Mouse (Mus musculus): ENCODE measurements around the gene Gm11111.
"Not testable (repeated sequence)": the region's sequence is repeated elsewhere in the genome, so short reads cannot be mapped to it uniquely, and the experiment has no call there.

Gene Gm11111

DNA sequence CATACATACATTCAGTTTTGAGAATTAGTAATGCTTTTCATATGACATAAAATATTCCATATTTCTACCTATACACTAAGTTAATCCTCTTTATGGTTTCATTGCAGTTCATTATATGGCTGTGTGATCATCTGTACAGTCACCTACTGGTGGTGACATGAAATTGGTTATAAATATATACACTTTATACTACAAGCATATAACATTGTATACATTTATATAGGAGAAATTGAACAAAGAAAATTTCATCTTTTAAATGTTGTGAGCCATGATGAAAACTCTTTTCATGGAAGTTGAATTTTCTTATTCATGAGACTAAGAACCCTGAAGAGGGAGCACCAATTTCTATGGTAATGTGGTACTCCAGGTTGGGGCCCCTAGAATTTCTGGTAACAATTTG lies at the start of gene Gm11111:
Gene Gm11111 (plus strand): TSS at position 301 of the 400 bp plus-strand sequence.
- DNase-seq = no peak

DNA sequence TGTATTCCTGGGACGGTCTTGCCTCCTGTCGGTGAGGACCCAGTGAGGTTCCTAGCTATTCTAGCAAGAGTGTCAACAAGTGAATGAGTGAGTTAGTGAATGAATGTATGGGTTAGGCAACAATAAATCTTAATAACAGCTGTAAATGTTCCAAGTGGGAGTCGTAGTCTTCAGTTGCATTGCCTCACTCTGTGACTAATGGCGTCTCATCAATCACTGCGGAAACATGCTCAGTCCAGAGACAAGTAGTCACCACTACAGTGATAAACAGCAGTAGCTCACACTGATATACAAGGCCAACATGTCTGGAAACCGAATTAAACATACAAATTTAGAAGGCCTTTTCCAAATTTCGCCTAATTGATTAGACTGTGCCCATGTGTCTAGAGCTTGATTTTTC lies 36.3 kb upstream of the Gm11111 start:
- no peak for DNase-seq

GRCm38 (mm10) chr5:98520118-98520517 lies 32.4 kb upstream of the Gm11111 start:
- no peak for DNase-seq

GRCm38 (mm10) chr5:98522270-98522977 lies 30.1 kb upstream of the Gm11111 start:
- DNase-seq = no peak

DNA sequence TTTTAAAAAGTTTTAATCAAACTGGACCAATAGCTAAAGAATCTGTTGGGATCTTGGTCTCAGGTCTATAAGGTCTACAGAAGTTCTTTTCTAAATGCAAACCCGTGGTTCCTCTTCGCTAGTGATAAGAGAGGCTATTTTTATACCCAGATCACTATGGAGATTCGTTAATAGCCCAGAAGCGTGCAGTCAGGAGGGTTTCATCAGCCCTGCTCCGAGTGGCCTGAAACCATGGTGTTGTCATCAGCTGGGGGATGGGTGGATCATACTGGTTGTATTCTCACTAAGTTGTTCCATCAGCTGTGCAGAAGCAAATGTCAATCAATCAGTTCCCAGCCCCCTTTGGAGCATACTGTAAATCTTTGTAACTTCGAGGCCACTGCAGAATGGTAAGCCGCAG lies 29.4 kb upstream of the Gm11111 start:
- no peak for DNase-seq

- DNase-seq = no peak
Observed at GRCm38 (mm10) chr5:98523783-98524182, 28.7 kb upstream of the Gm11111 start.

DNA sequence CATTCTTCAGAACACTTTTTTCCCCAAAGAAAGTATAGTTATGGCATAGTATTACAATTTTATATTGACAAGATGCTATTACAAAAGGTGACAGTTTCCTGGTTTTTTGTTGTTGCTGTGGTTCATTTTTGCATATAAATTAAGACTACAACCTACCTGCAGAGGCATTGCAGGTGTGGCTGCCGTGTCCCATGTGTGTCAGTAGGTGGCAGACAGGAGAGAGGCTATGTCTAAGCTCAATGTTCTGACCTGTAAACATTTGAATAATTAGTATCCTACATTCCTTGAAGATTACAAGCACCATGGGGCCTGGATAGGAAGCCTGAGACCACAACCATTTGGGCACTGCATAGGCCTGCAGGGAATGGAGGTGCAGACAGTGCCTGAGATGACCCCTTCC lies 11.2 kb upstream of the Gm11111 start:
- DNase-seq = no peak

- DNase-seq = no peak
Observed at GRCm38 (mm10) chr5:98550285-98550684, 2.2 kb upstream of the Gm11111 start.

- DNase-seq = no peak
Observed at GRCm38 (mm10) chr5:98550873-98551272, 1.6 kb upstream of the Gm11111 start.

- no peak for DNase-seq
Observed at GRCm38 (mm10) chr5:98552811-98553601, 511 bp downstream of the Gm11111 start.

GRCm38 (mm10) chr5:98561301-98561700 lies 8.8 kb downstream of the Gm11111 start:
- DNase-seq = peak in 1 of 2 experiments; percentile 32

DNA sequence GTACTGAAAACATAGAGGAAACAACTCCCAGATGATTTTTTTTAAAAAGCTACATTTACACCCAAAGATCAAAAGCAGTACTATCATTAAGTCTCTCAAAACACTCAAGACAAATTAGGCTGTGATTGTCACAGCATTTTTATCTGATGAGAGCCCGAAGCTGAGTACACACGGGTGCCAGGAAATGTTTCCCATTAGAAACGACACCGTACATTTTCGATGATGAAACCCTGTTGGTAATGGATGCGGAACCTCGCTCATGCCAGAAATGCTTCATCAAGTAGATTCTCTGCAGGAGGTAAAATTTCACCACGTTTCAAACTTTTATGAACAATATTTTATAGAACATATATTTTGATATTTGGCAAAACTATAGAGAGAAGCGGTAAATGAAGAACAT lies 10.3 kb downstream of the Gm11111 start:
- no peak for DNase-seq

DNA sequence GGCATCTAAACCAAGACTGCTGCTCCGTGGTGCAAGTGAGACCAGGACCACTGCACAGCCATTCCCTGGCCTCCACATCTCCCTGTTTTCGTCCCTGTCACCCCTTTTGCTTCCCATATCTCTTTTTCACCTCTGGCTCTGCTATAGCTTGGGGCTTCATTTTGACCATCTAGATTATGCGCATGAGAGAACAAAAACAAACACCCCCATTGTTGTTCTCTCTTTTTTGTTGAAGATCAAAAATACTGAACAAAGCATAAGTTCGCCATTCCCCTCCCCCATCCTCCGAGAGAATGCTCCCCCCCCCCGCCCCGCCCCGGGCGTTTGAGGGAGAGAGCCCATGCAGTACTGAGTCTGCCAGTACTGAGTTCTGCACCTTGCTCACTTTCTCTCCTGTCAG lies 11.3 kb downstream of the Gm11111 start:
- DNase-seq = no peak

- no peak for DNase-seq
Observed at GRCm38 (mm10) chr5:98566461-98567193, 14.1 kb downstream of the Gm11111 start.

- DNase-seq = no peak
Observed at GRCm38 (mm10) chr5:98568481-98568880, 16.0 kb downstream of the Gm11111 start.

GRCm38 (mm10) chr5:98569029-98569513 lies 16.6 kb downstream of the Gm11111 start:
- no peak for DNase-seq

- DNase-seq = no peak
Observed at GRCm38 (mm10) chr5:98572392-98572791, 19.9 kb downstream of the Gm11111 start.

GRCm38 (mm10) chr5:98574711-98575470 lies 22.4 kb downstream of the Gm11111 start:
- DNase-seq = peak in 1 of 2 experiments; percentile 17

- DNase-seq = no peak
Observed at GRCm38 (mm10) chr5:98575471-98575834, 23.0 kb downstream of the Gm11111 start.

DNA sequence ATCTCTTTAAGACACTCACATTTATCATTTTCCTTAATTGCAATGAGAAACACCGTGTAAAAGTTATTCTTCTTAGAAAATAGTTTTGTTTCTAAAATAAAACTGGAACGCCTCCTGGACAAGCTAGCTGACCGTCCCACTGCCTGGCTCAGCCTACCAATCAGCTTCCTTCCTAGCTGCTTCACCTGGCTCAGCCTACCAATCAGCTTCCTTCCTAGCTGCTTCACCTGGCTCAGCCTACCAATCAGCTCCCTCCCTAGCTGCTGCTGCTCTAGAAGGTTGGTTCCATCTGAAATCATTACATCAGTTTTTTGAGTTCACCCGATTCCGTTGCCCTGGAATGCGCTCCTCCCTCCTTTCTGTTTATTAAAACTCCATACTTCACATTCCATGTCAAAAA lies 24.0 kb downstream of the Gm11111 start:
- not testable (repeated sequence) for DNase-seq

- DNase-seq = no peak
Observed at GRCm38 (mm10) chr5:98578398-98578797, 25.9 kb downstream of the Gm11111 start.

GRCm38 (mm10) chr5:98580811-98581210 lies 28.3 kb downstream of the Gm11111 start:
- no peak for DNase-seq

DNA sequence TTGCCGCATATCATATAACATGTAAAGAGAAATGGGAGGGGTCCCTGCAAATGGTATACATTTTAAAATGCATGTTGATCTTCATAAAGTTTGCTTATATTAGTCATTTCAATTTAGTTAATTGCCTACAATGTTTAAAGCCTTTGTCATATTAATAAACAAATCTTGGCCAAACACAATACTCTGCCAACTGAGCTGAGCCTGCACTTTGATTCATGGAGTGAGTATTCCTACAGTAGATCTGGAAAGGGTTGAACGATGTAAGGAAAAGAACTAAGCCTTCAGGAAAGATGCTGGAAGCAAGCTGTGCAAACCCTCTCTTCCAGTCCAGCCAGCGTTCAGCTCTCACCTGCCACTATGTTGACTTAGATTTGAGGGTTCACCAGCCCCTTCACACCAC lies 29.6 kb downstream of the Gm11111 start:
- no peak for DNase-seq

Measured in kidney, postnatal 4 days (tissue).